Mouse (Mus musculus) lung, postnatal 36 days (tissue): ENCODE results near the gene Prim2.

Experiments used
- DNase-seq: peaks from one replicate; pipeline ENCODE4 v3.0.0; 2022; ENCODE audit warnings: mixed read lengths

Gene Prim2

GRCm38 (mm10) chr1:33669708-33670141 lies at the start of gene Prim2:
Gene Prim2, minus strand, starts transcription at chr1:33669795.
- DNase-seq: peak; percentile 91

- DNase-seq: no peak
These were observed 48.0 kb upstream of the Prim2 start for GRCm38 (mm10) chr1:33717636-33718035.

DNA sequence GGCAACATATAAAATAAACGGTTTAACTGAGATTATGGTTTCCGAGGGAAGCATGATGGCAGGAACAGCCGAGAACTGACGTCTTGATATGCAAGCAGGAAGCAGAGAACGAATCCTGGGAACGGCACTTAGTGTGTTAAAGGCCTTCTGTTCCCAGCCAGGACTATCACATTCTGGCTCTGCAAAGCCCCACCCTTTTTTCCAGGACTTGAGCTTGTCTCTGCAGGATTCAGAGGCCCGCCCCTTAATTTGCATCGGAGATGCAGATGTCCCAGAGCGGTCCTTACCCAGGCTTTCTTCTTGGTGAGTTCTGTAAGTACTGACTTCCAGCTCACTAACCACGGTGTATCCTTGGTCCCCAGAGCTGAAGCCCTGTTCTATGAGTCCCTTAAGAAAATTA lies 45.2 kb upstream of the Prim2 start:
- DNase-seq: no peak

DNA sequence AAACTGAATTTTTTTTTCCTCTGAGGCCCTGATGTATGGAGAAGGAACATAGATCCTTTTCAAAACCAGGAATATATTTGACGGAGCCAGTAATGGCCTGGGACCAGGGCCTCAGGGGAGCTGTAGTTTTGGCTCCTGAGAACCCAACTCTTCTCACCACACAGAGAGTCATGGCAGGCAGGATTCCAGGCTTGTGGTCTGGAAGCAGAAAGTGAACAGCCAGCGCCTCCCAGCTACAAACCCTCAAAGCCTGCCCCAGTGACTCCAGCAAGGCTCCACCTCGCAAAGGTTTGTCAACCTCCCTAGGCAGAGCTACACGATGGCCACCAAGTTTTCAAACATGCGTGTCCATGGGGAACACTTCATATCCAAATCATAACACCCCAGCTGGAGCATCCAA lies 42.4 kb upstream of the Prim2 start:
- DNase-seq: no peak

- no peak for DNase-seq
These were observed 40.0 kb upstream of the Prim2 start for GRCm38 (mm10) chr1:33709615-33710014.

GRCm38 (mm10) chr1:33701244-33701643 lies 31.6 kb upstream of the Prim2 start:
- no peak for DNase-seq

DNA sequence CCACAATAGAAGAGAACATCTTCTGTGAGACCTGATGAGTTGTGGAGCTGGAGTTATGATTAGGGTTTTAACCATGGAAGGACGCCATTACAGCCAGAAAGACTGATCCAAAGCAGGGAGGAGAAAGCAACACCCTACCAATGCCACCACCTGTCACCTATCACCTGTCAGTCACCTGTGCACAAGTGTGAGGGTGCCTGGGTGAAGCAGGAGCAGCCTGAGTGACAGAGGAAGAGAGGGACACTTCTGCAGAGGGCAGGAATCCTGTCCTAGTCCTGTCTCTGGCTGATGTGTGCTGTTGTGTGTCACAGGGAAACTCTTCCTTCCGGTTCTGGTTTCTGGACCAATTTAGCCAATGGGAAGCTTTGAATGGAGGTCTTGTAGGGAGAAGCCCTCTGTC lies 26.4 kb upstream of the Prim2 start:
- DNase-seq: no peak

DNA sequence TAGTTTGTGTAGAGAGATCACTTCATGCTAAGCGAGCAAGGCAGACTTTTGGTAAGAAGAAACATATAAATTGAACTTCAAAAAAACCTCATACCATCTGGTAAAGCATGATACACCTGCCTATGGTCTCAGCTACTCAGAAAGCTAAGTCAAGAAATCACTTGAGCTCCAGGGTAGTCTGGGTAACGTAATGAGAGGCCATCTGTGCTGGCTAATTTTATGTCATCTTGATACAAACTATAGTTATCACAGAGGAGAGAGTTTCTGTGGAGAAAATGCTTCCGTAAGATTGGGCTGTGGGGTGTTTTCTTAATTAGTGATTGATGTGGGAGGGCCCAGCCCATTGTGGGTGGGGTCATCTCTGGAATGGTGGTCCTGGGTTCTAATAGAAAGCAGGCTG lies 24.3 kb upstream of the Prim2 start:
- no peak for DNase-seq

GRCm38 (mm10) chr1:33690087-33690448 lies 20.5 kb upstream of the Prim2 start:
- DNase-seq: no peak

DNA sequence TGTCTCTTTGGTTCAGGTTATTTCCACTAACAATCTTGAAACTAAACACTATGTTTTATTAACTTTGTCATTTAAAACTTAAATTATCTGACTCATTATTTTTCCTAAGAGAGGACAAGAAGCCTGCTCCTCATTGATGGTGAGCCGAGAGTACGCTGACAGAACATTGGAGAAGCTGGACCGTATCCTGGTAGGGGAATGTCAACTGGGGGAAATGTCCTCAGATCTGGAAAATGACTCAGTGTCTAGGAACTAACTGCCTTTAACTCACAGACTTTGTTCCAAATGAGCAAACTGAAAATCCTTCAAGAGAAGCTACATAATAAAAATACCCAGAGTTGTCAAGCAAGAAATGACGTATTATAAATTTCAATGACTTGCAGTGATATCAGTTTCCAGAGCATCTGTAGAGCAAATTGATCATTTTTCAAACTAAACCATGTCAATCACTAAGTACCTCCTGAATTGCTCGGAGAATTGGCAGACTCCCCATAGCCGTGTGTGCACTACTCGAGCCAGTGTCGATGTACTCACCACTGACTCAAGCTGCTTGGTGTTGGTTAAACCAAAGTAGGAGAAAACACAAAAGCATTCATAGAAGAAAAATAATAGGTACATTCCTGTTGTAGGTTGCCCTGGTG lies 20.0 kb upstream of the Prim2 start:
- DNase-seq: no peak

- DNase-seq: no peak
These were observed 19.2 kb upstream of the Prim2 start for GRCm38 (mm10) chr1:33688810-33689209.

DNA sequence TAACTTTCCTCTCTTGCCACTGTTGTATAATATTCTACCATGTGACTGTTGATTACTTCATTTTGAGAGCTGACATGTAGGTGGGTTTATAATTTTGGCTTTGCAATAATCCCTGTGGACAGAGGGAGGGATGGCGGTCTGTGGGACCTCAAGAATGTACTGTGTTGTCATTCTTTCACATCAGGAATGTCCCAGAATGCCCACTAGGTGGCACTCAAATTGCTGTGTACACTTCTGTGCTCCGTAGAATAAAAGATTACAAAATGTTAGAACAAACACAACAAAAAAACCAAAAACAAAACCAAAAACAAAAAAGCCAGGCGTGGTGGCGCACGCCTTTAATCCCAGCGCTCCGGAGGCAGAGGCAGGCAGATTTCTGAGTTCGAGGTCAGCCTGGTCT lies 14.9 kb upstream of the Prim2 start:
- peak; percentile 61 for DNase-seq

DNA sequence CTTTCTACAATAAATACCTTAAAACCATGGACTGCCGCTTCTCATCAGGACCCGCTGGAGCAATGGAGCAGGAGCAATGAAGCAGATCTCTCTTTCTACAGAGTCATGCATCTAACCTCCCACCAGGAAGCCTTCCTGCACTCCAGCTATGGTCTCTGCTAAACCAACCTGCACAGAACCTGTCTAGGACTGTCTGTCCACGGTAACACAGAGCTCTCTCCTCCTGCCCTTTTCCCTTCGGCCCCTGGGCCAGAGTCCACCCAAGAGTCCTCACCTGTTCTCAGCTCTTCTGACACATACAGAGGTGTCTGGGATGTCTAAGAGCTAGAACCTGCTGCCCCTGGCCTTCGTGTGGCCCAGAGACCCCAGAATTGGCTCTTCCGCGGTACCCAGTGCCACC lies 11.3 kb upstream of the Prim2 start:
- no peak for DNase-seq

GRCm38 (mm10) chr1:33680435-33680834 lies 10.8 kb upstream of the Prim2 start:
- DNase-seq: no peak

DNA sequence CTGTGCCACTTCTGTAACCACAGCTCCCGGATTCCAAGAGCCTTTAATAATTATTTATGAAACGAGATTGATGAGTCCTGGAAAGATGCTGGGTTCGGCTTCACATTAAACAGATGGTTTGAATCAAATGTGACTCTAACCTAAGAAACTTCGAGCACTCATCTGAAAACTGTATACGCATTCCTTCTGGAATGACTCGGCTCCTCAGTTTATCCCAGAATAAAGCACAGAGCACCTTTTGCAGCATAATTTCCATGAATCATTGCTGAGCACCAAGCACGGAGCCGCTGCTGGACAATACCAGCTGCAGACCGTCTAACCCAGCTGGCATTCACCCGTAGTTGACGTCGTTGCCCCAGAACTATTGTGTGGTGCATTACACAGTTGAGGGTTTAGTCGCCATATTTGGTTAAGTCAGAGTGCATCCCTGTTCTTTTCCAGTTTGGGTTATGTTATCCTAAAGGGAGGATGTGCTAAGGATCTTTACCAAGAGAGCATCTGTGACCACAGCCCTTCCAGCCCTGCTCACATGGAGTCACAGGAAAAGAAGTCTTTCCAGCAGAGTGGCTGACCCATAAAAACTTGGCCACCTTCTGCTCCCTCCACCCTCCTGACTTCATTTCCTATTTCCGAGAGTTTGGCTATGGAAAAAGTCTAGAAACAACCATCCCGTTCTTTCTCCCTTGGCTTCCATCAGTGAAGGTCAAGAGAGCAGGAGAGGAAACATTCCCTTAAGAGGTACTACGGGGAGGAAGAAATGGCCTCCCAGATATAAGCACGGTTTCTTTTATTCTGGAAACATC lies 3.8 kb upstream of the Prim2 start:
- peak; percentile 7 for DNase-seq

- DNase-seq: peak; percentile 37
These were observed 2.9 kb upstream of the Prim2 start for GRCm38 (mm10) chr1:33672514-33672913.

- no peak for DNase-seq
These were observed 2.5 kb upstream of the Prim2 start for GRCm38 (mm10) chr1:33672083-33672482.

- no peak for DNase-seq
These were observed 1.8 kb upstream of the Prim2 start for GRCm38 (mm10) chr1:33671441-33671840.

DNA sequence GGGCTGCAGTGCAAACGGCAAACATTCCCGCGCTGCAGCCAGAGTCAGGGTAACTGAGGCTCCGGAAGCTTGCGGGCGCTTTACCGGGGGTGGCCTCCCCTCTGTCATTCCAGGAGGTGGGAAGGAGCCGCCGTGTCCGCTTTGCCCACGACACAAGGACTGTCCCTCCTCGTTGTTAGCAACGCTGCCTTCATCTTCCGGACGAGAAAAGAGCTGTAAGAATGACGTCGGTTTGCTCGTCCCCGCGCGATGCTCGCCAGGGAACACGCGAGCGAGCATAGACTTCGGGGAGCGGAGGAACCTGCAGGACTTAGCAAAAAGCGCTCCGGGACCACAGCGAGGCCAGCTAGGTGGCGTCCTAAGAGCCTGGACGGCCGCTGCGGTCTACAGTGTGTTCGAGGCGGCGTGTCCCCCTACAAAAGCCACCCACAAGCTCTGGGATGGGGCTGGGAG lies 595 bp upstream of the Prim2 start:
- peak; percentile 73 for DNase-seq

DNA sequence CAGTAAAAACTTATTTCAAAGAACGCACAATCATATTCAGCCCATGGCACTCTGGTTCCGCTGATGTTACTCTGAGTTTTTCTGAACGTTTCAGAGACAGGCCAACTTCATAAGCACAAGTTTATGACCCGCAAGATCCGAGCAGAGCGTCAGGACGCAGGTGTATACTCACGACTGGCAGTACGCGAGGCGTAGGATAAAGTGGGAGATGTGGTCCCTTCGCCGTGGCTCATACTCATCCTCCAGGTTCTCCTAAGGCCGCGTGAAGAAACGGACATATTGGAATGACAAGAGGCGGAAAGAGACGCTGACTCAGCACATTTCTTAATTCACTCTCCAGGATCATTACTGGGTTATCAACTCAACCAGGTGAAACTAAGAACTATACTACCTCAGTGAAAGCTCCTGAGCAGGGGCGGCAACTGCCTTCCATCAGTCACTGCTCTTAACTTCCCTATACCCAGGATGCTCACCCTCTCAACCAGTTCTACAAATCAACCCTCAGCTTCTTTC lies 5.9 kb downstream of the Prim2 start:
- no peak for DNase-seq

- DNase-seq: peak; percentile 64
These were observed 6.4 kb downstream of the Prim2 start for GRCm38 (mm10) chr1:33663163-33663562.

DNA sequence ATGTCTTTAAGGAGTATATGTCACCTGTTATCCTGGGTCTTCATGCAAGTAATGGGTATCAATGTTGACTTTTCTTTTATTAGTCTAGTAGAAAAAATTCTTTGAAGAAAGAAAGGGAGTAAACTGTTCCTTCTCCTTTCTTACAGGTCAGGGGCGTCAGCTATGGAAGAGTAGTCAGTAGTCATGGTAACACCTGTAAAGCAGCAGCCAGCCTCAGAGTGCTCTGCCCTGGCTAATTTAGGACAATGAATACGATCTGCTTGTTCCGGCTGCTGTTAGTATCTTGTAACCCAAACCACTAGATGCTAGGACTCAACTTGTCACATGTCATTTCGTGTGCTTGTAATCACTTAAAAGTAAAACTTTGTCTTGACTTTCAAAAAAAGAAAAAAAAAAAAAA lies 11.3 kb downstream of the Prim2 start:
- no peak for DNase-seq

- DNase-seq: peak; percentile 70
These were observed 11.9 kb downstream of the Prim2 start for GRCm38 (mm10) chr1:33657574-33658149.

- DNase-seq: no peak
These were observed 18.7 kb downstream of the Prim2 start for GRCm38 (mm10) chr1:33650875-33651274.
